Mouse (Mus musculus): ENCODE data around the gene Fbln1. TPM values are rescaled to one million over a fixed set of nuclear protein-coding genes. Genes with fewer than 3 reads are reported as not detected.

Gene Fbln1
- polyA plus RNA-seq (2015; fragmentation: Illumina TruSeq; extraction: RNeasy Lipid Tissue Mini Kit (QIAGEN cat#74804); ENCODE audit: low read depth, low replicate concordance): 6.2 TPM

GRCm38 (mm10) chr15:85205792-85206702, at the start of gene Fbln1:
Gene Fbln1, plus strand, starts transcription at chr15:85205949.

GRCm38 (mm10) chr15:85335671-85336300, 130.0 kb downstream of the Fbln1 start, which contains the start of gene Atxn10:
Gene Atxn10, plus strand, starts transcription at chr15:85336245.

Other genes with a start within 250 kb of the Fbln1 start
- 64.4 TPM for gene 5031439G07Rik, start 217.4 kb upstream of the Fbln1 start, polyA plus RNA-seq (2015; fragmentation: Illumina TruSeq; extraction: RNeasy Lipid Tissue Mini Kit (QIAGEN cat#74804); ENCODE audit: low read depth, low replicate concordance)
- gene Upk3a, start 188.8 kb upstream of the Fbln1 start, polyA plus RNA-seq (2015; fragmentation: Illumina TruSeq; extraction: RNeasy Lipid Tissue Mini Kit (QIAGEN cat#74804); ENCODE audit: low read depth, low replicate concordance): not detected
- gene Fam118a, start 177.0 kb upstream of the Fbln1 start, polyA plus RNA-seq (2015; fragmentation: Illumina TruSeq; extraction: RNeasy Lipid Tissue Mini Kit (QIAGEN cat#74804); ENCODE audit: low read depth, low replicate concordance): 21.0 TPM
- not detected for gene Smc1b, start 74.0 kb upstream of the Fbln1 start, polyA plus RNA-seq (2015; fragmentation: Illumina TruSeq; extraction: RNeasy Lipid Tissue Mini Kit (QIAGEN cat#74804); ENCODE audit: low read depth, low replicate concordance)
- gene Ribc2, start 73.9 kb upstream of the Fbln1 start, polyA plus RNA-seq (2015; fragmentation: Illumina TruSeq; extraction: RNeasy Lipid Tissue Mini Kit (QIAGEN cat#74804); ENCODE audit: low read depth, low replicate concordance): 0.27 TPM
- 332 TPM for gene Atxn10, start 130.3 kb downstream of the Fbln1 start, polyA plus RNA-seq (2015; fragmentation: Illumina TruSeq; extraction: RNeasy Lipid Tissue Mini Kit (QIAGEN cat#74804); ENCODE audit: low read depth, low replicate concordance)